Mouse (Mus musculus) ES-E14 (cell line): ENCODE measurements around the gene Sgsm2.

ENCODE experiments used
- CHD2 ChIP-seq: IDR thresholded peaks from 2 replicates; pipeline ENCODE4 v1.6.1; 2014; ENCODE audit warnings: mild to moderate bottlenecking, low read depth, low read length, inconsistent platforms
- HCFC1 ChIP-seq: IDR thresholded peaks from 2 replicates; pipeline ENCODE4 v1.6.1; 2012; ENCODE audit warnings: low read length, inconsistent platforms, borderline replicate concordance; ENCODE audit not compliant: insufficient read depth
- MAFK ChIP-seq: IDR thresholded peaks from 2 replicates; pipeline ENCODE4 v1.6.1; 2014; ENCODE audit warnings: mild to moderate bottlenecking, low read depth, low read length, inconsistent platforms; ENCODE audit not compliant: insufficient read depth
- ZC3H11A ChIP-seq: IDR thresholded peaks from 2 replicates; pipeline ENCODE4 v1.6.1; 2012; ENCODE audit warnings: low read depth, mild to moderate bottlenecking, inconsistent platforms, low read length, borderline replicate concordance
- ZNF384 ChIP-seq: IDR thresholded peaks from 2 replicates; pipeline ENCODE4 v1.6.1; 2012; ENCODE audit warnings: low read depth, low read length, inconsistent platforms

DNA sequence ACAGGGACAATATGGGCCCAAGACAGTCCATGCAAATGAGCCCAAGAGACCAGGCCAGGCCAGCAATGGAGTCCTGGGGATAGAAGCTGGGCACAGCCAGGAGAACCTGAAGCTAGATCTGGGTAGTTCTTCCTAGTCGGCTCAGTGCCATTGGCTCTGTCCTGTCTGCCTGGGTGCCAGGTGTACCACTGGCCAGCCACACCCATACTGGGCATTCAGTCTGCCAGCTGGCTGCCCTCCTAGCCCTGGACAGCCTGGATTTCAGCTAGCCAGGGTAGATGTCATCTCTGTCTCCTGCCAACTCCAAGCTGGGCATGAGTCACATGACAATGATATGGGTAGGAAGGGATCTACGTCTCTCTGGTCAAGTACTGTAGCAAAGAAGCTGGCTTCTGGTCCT lies 29.7 kb downstream of the Sgsm2 start:
- no peak for TF ChIP-seq ZNF384
- TF ChIP-seq HCFC1 = no peak
- TF ChIP-seq CHD2 = no peak
- no peak for TF ChIP-seq ZC3H11A
- TF ChIP-seq MAFK = no peak
